Comparison of ENCODE assay signal across 8 mouse cellular contexts in genomic region chrX:135035962-135036375, GRCm38 (mm10). TPM values are rescaled to one million over a fixed set of nuclear protein-coding genes. Genes with fewer than 3 reads are reported as not detected.
DNase-seq lines count a peak whose midpoint lies in the region; ATAC-seq and TF ChIP-seq lines count a peak whose summit lies in the region.

No protein-coding gene starts in this region.

- peak; percentile 19 for TF ChIP-seq CTCF in left cerebral cortex, adult 2 months (IDR thresholded peaks at IDR 0.05)

- DNase-seq in kidney, adult 9 months, result peak; percentile 13
- DNase-seq in kidney, adult 11 months, result no peak
- DNase-seq in cerebellum, postnatal 25 days, result peak; percentile 66 to 76
- peak; percentile 15 for DNase-seq in hindbrain, embryonic 10.5 days (ENCODE audit: low spot score)
- peak; percentile 27 to 33 for DNase-seq in left cerebral cortex, adult 2 months (ENCODE audit: extremely low spot score in 1 of 2, low spot score in 2 of 2)
- peak; percentile 5 to 6 for DNase-seq in thymus, postnatal 36 days

- no peaks in the 10 kb centered on the region for H3K36me3 ChIP-seq in hindbrain, embryonic 10.5 days
- no peaks in the 10 kb centered on the region for H3K36me3 ChIP-seq in midbrain, embryonic 13.5 days

- H3K9ac ChIP-seq in midbrain, embryonic 13.5 days (replicated peaks), result peak overlapping the region; percentile 36; the same call in 1 of the 2 replicates

- H3K27me3 ChIP-seq in hindbrain, embryonic 10.5 days (ENCODE audit: insufficient read depth, poor library complexity, severe bottlenecking), result peaks cover 66% of the 10 kb centered on the region
- peaks cover 12% of the 10 kb centered on the region; the same call in 1 of the 2 replicates for H3K27me3 ChIP-seq in midbrain, embryonic 13.5 days

- peak overlapping the region; percentile 56 for H3K4me2 ChIP-seq in midbrain, embryonic 13.5 days (replicated peaks)

- peak; percentile 71 for ATAC-seq in midbrain, embryonic 13.5 days
- ATAC-seq in erythroid progenitor cell, adult 5-6 weeks (replicated peaks; ENCODE audit: low FRiP score, poor library complexity, severe bottlenecking), result no peak

- 27% methylated on average over 24 of the region's 24 CpGs for WGBS in hindbrain, embryonic 10.5 days
- 28% methylated on average over 24 of the region's 24 CpGs for WGBS in midbrain, embryonic 13.5 days

- 0 out of 2 replicates have a peak, but pooled peaks cover 2% of the 10 kb centered on the region for H3K4me1 ChIP-seq in hindbrain, embryonic 10.5 days (replicated peaks)
- H3K4me1 ChIP-seq in midbrain, embryonic 13.5 days (replicated peaks), result no peaks in the 10 kb centered on the region

- no peak overlapping the region for H3K27ac ChIP-seq in hindbrain, embryonic 10.5 days
- H3K27ac ChIP-seq in left cerebral cortex, adult 2 months, result peak overlapping the region; percentile 24; the same call in 1 of the 2 replicates
- H3K27ac ChIP-seq in midbrain, embryonic 13.5 days, result no peak overlapping the region

- H3K4me3 ChIP-seq in hindbrain, embryonic 10.5 days, result peak overlapping the region; percentile 45
- H3K4me3 ChIP-seq in left cerebral cortex, adult 2 months, result peak overlapping the region; percentile 47
- peak overlapping the region; percentile 39 for H3K4me3 ChIP-seq in midbrain, embryonic 13.5 days (replicated peaks)

- intact Hi-C loops in left cerebral cortex, adult 2 months (cut with DNase I), result loop anchor here (5.0 kb wide), 1 partner anchor 46 kb away; no protein-coding TSS in a partner anchor

- H3K9me3 ChIP-seq in hindbrain, embryonic 10.5 days, result no peaks in the 10 kb centered on the region
- H3K9me3 ChIP-seq in midbrain, embryonic 13.5 days, result no peaks in the 10 kb centered on the region

RNA-seq across cellular contexts. Expression of gene Zmat1, which starts 27.0 kb away (rescaled TPM):
- polyA plus RNA-seq in hindbrain, embryonic 10.5 days (2016; fragmentation: Nextera tagmentation; extraction: Ambion mirVana), result 4.1 and 4.2 TPM in 2 replicates
- total RNA-seq in left cerebral cortex, adult 2 months (2021), result 10 to 100 TPM in 1 of 2 experiments, 1 to 10 TPM in 1; 9.5 to 10.7 TPM
- polyA plus RNA-seq in midbrain, embryonic 13.5 days (2015; fragmentation: Nextera tagmentation; extraction: Ambion mirVana), result 7.1 TPM in 2 replicates
- total RNA-seq in erythroid progenitor cell, adult 5-6 weeks (2015; ENCODE audit: low replicate concordance), result 3.2 and 5.4 TPM in 2 replicates
- total RNA-seq in erythroid progenitor cell, adult 5-6 weeks (2017; ENCODE audit: low replicate concordance), result 0.64 and 0.98 TPM in 2 replicates
